Mouse (Mus musculus): Measurements from ENCODE around the gene March10.

Gene March10

DNA sequence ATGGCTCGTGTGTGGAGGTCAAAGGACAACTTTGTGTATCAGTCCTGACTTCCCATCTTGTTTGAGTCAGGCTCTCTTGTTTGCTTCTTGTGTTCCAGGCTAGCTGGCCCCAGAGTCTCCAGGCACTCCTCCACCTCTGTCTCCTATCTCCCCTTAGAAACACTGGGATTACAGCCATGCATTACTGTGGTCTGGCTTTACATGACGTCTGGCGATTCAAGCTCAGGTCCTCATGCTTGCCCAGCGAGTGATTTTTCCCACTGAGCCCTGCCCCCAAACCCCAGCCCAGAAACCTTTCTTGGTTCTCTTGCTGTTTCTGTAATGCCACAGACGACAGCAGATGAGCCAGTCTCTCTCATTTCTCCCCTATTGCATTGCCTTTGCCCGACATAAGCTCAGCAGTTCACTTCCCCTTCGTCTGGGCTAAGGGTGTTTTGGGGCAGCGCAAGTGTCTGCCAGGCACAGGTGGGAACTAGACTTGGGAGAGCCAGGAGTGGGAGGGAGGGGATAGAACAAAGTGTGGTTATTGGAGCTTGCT lies 8.0 kb upstream of the March10 start:
- peak in 1 of 2 experiments; percentile 12 for DNase-seq

DNA sequence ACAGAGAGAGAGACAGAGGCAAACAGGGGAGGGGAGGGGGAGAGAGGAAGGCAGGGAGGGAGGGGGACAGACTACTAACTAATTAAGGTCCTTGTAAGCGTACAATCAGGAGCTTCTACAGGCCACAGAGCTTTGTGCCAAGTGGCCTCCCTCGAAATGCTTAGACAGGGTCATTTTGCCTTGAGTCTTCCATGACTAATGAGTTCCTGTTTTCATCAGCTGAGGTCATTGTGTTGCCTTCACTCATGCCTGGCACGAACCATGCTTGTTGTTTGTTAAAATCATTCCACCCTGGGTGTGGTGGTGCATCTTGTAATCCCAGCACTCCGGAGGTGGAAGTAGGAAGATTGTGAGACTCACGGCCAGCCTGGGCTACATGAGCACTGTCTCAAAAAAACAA lies 3.4 kb upstream of the March10 start:
- peak; percentile 25 to 32 for DNase-seq

DNA sequence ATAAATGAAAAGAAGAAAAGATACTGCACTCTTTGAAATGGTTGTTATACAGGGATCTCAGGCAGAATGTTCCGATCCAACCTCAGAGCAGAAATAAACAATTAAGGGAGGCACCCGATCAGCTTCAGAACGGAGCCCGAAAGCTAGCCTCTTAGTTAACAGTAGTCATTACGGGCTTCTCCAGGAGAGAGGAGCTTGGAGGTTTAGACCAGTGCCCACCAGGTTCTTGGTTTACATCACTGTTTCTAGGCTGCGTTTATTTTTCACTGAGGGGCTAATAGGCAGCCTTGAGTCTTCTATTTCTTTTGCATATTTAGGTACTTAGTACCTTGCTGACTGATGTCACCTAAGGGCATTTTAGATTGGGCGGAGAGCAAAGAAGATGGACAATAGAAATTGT lies 506 bp upstream of the March10 start:
- DNase-seq: no peak

DNA sequence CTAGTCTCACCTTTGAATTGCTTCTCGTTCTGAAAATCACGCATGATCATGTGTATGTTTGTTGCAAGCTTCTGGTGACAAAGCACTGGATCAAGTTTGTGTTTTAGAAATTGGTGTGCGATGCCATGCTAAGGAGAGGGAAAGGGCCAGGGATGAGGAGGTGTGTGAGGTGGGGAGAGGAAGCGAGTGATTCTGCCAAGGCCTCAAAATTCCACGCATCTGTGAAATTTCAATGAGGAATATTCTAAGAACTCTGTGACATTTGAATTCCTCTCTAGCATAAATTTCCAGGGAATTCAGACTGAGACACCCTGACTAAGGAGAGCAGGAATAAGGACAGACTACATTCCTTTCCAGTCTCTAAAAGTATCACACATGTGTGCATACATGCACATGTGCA lies 1.4 kb downstream of the March10 start:
- DNase-seq: no peak

DNA sequence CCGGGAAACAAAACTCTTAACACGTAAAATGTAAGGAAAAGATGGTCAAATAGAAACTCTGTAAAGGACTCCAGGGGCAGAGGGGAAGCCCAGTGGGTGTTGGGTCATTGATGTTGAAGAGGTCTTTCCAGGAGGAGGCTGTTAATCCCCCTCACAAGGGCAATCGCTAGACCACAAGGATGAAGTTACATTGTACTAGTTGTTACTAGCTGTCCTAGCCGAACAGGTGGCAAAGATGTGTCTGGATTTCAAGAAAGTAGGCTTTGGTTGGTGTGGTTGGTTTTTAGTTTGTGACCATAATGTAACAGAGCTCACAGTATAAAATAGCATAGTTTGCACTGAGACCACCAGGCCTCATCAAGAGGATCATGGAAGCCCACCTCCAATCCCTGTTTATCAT lies 3.5 kb downstream of the March10 start:
- DNase-seq: no peak

DNA sequence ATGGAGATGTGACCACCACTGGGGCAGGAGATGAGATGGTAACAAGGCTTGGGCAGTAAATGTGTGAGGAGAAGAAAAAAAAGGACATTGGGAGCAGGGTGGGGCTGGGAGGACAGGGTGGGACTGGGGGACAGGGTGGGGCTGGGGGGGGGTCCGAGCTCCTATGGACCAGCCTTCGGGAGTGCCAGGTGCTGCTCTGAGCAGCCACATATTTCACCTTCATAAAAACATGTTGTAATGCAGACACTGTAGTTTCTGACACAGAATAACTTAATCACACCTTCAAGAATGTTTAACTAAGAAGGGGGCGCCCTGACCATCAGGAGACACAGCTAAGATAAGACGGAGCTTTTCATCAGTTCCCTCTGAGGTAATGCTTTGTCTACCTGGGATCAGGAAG lies 4.0 kb downstream of the March10 start:
- DNase-seq: no peak

DNA sequence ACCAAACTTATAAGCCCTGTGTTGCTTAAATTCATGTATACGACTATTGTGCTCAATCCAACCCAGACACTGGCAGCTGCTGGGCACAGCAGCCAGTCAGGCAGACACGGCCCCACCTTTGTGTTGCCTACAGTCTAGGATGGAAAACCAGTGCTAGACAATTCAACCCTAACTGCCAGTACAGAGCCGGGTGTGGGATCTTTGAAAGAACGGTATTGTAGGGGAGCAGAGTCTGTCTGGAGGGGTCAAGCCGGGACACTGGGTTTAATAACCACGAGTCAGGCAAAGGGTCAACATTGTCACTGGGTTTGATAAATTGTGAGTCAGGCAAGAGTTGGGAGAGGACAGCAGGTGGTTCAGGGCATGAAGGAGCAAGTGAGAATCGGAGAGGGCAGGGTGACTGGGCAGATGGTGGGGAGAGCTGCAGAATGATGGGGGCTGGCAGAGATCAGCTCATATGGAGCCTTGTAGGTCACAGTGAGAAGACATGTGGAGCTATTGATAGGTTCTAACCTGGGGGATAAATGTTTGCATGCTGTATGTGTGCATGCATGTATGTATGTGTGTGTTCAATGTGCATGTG lies 4.9 kb downstream of the March10 start:
- DNase-seq: no peak

DNA sequence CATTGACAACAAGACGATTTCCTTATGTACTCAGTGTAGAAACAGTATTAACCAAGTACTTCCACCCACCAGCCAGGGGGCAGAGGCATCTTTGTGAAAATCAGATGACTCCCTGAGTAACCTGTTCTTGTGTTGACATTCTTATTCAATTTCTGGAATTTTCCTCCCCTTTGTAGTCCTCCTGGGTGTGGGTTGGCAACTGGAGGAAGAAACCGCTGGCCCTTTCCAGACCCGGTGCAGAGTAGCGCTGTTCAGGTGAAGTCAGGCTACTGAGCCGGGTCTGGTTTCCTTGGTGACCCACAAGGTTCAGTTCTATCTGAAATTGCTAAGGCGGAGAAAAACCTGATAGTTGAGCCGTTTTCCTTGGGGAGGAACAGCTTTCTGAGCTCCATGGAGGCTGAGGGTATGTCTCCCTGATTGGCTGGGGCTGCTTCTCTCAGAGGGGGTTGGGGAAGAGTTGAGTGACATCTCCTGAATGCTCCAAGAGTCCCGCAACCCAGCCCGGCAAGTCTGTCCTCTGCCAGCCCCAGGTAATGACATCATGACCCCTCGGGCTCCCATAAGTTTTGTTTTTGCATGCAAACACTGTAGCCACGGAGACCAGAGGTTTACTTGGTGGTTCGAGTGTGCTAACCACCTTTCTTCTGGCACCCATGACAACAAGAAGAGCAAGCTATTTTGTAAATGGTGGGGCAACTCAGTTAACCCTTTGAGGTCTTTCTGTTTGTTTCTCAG lies 6.8 kb downstream of the March10 start:
- peak; percentile 19 to 32 for DNase-seq

DNA sequence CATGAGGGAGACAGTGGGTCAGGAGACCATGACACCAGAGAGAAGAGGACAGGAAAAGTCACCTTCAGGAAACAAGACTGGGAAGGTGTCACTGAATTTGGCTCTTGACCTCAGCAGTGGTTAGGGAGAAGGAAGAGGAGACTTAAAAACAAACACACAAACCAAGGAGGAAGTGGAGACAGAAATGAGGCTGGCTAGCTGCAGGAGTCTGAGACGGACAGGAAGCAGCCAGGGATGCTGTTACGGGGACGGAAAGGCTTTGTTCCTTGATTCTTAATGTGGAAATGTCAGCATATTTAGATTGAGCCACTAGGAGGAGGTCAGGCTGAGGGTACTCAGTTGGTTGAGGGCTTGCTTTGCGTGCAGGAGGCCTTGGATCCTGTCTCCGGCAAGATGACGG lies 8.9 kb downstream of the March10 start:
- no peak for DNase-seq

DNA sequence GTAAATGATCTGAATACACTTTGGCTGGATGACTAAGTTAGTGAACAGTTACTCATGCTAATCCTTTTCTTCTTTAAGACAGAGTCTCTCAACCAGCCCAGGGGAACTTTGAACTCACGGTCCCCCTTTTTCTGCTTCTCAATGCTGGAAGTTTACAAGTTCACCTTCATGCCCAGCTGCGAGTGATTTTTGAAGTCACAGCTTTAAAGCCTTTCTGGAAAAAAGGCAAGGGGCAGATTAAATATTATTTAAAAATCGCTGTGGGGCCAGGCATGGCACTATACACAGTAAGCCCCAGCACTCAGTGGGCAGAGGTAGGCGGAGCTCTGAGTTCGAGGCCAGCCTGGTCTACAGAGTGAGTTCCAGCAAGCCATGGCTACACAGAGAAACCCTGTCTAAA lies 10.3 kb downstream of the March10 start:
- no peak for DNase-seq

DNA sequence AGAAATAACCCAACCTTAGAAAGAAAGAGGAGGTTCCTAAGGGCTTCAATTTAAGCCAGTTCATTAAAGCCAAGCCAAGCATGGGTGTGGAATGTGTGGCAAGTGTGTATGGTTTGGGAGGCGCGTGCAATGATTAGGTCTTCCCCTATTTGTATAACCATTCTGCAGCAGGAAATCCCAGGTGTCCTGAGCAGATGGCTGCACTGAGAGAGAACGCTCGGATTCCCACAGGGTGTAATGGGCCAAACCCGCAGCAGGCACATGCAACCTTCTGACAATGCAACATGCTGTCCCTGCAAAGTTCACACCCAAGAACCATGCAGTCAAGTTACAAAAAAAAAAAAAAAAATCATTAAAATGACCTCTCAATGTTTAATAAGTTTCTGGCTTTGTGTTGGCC lies 10.8 kb downstream of the March10 start:
- no peak for DNase-seq

DNA sequence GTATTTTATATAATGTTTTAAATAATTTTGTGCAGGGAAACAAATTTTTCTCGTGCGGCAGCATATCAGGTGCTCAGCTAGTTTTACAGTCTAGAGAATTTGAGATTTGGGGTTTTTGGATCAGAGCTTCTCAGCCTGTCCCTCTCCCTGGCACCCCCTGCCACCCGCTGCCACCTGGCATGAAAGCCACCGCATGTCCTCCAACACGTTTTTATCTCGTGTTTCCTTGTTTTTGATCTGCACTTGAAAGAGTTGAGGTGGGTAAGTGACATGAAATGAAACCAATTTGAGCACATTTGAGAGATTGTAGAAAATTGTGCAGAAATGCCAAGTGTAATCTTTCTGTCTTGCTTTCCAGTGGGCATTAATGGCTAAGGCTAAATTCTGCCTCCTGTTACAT lies 11.6 kb downstream of the March10 start:
- DNase-seq: no peak

DNA sequence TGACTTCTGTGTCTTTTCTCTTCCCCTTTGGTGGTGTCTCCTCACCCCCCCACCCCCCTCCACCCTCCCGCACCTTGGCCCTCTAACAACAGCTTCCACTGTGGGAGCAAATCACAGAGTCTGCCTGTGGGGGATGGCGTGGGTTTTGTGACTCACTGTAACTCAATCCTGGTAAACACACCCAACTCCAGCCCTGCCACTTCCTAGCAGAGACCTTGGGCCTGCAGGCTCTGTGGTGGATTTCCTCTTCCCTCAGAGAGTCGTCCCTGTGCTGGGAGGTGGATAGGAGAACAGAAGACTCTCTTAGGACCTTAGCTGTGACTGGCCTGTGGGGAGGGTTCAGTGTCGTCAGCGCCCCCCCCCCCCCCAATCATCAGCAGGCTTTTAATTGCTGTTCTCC lies 13.0 kb downstream of the March10 start:
- DNase-seq: no peak

DNA sequence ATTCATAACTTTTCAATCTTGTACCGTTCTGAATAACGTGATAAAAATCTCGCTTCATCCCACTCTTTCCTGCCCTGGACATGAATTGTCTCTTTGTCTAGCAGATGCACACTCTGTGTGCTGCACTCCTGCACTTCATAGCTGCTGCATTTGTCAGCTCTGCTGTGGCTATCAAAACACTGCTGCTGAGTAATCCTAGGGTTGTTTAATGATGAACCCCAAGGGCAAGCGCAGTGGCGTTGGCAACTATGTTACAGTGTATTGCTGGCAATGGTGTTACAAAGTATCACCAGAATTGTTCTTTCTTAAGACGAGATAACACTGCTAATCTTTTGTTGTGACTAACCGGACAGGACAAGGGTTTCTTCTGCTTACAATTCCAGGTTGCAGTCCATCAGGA lies 16.7 kb downstream of the March10 start:
- DNase-seq: no peak

DNA sequence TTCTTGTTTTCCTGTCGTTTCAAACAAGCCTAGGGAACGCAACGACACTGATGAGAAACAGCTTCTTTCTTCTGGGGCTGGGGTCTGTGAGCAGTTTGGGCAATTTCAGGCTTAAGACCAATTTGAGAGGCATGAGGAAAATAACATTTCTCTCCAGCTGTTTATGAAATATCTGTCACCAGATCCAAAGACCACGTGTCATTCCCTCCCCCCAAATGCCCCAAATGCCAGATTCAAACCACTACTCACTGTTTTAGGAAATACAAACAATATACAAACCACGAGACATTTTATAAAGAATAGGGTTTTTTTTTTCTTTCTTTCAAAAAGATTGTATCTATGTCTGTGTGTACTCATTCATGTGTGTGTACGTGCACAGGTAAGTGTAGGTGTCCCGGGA lies 17.6 kb downstream of the March10 start:
- no peak for DNase-seq

DNA sequence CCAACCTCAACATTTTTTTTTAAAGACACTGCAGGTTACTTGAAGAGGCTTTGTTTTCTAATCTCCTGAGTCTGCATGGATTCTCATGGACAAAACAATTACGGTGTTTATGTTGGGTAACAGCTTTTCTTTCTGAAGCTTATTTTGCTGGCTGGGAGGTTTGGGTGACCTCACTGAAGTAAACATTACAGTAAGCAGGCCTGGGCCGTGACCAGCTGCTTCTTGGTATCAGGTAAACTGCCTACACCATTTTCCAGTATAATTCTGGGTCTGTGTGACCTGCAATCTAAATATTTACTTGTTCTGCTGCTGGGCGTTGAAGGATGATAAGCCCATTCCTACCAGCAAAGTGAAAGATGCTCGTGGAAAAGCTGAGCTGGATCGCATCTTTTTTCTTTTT lies 30.1 kb downstream of the March10 start:
- DNase-seq: no peak

DNA sequence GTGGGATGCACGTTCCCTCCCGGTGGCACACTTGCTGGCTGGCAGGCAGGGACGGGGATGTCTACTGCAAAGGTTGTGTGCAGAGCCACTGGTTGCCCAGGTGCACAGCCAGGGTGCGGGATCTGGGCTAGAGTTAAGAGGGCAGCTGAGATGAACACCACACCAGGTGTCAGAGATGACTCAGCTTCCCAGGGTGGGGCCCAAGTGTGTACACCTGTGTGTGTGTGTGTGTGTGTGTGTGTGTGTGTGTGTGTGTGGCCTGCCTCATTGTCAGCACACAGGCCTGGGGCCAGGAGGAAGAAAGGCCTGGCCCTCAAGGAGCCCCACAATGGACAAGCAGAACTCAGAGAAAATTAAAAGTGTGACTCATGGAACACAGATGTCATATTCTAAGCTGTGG lies 31.9 kb downstream of the March10 start:
- no peak for DNase-seq

DNA sequence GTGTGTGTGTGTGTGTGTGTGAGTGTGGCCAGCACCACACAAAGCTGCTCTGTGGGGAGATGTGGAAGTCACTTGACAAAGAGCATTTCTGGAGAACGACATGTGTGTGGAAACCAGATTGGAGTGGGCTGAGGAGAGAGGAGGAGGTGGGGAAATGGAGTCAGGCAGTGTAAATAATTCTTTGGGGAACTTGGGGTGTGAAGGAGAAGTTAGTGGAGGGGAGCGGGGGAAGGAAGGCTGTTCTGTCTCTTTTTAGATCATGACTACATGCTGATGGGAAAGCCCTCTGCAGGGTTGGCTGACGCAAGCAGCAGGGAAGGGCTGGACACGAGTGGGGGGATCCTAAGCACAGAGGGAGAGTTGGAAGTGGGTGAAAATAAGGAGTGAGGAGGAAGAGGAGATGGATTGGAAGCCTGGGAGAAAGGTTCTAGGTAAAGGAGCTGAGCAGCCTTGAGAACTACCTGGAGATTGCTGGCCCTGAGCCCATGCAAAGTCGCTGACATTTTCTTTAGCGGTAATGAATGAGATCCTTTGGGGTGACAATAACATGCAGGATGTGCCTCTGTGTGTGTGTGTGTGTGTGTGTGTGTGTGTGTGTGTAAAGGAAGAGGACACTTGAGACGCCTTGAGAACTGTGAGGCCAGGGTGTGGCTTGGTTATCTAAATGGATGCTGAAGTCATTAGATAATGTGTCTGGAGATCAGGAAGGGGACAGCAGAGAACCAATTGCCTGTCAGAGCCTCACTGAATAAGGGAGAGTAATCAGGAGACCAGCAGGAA lies 35.7 kb downstream of the March10 start:
- DNase-seq: peak; percentile 35 to 44

DNA sequence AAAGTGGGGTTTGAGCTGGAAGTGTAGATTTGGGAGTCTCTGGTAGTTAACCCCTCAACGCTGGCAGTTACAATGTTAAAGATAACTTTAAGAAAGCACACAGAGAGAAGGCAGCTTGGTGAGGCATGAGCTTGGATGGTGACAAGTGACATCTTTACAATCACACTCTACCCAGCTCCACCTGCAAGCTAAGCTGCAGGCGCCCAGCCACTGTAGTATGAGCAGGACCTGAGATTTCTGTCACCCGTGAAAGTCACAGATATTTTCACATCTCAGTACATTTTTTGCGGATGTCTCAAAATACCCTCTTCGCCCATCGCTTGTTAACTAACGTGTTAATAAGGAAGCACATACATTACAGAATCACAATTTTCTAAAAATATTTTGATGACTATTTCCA lies 36.6 kb downstream of the March10 start:
- no peak for DNase-seq

DNA sequence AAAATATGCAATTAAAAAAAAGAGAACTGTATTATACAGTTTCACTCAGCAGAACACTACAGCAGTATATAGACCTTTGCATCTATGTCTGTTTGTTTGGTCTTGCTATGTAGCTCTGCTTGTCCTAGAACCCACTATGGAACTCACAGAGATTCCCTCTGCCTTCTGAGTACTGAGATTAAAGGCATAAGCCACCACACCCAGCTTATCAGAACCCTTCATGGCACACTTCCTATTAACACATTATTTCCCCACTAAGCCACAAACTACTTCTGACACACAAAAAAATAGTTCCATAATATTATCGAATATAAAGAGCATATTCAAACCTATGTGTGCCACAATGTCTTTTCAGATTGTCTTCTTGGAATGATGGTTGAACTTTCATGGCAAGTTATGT lies 42.5 kb downstream of the March10 start:
- DNase-seq: no peak

DNA sequence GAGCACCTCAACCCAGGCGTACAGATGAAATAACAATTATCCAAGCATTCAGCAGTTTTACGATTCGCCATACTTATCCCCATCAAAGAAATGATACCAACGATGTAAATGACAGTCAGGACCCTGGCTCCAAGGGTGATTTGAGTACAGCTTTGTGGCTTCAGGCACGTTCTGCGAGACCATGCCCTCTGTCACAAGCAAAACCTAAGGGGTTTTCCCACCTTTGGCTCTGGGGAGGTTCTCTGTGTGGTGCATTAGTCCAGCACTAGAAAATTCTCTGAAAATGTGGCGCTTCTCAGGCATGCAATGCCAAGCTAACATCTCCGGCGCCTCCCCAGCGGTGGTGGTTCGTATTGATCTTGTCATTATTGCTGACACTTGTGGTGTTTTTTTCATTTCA lies 47.1 kb downstream of the March10 start:
- no peak for DNase-seq

DNA sequence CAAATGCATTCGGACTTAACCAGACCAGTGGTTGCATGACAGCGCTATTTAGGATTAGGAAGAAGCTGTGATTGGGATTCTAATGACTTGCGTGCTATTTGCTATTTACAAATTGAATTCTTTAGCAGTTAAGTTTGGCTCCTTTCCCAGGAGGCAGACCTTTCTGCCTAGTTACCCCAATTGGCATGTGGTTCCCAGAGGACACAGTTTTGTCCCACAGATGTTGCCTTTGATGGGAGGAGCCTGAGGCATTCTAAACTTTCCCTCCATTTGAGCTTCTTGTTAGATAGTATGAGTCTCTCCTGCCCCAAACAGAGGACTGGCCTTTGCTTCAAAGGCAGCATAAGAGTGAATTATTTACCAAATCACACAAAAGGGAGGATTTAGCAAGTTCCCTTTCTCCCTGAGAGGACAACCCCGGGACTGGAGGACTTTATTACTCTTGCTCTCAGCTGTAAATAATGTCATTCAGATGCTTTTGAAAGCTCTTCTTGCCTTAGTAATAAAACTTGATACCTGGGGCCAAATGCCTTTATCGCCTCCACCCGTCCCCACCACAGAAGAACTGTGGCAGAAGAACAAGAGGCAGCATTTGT lies 48.6 kb downstream of the March10 start:
- no peak for DNase-seq

DNA sequence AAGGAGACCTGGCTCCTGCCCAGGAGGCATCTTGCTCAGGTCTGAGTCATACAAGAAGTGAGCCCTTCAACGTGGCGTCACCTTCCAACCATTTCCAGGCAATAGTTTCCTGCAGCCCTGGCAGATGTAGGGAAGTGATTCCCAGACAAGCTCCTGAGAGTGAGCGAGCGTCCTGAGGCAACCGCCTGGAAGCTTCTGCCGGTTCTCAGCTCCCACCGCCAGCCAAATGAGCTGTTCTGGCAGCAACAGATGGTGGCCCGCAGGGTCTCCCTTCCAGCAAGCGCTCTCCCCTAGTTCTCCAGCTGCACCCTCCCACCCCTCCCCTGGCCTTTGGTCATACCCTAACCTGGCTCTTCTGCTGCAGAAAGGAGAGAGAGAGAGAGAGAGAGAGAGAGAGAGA lies 54.2 kb downstream of the March10 start:
- no peak for DNase-seq

DNA sequence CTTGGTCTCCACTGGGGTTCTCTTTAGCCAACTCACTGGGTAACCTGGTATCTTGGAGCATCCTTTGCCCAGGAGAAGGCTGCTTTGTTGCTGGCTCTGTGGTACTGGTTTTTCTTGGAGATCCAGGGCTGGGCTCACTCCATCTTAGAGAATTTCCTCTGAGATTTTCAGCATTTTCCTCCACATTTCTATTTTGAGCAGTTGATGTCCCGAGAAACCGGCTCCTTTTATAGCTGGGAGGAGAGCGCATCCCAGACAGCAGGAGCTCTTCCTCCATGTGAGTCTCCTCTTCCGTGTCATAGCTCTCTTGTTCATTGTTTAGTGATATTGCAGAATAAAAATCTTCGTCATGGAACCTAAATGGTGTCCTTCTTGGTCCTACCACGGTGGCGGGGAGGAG lies 66.2 kb downstream of the March10 start:
- no peak for DNase-seq

All from lung, postnatal 4 days (tissue).